Mouse (Mus musculus) intestine, postnatal 0 days (tissue): Measurements from ENCODE around the gene Pum1. TPM values are rescaled to one million over a fixed set of nuclear protein-coding genes. Genes with fewer than 3 reads are reported as not detected.

ENCODE experiments used
- ATAC-seq: fragments of 200-750 bp; cut with Nextera tagmentation; 2 replicates; pipeline ENCODE4 v1.8.0; 2017; ENCODE audit warnings: mild to moderate bottlenecking, moderate TSS enrichment, moderate library complexity
- H3K27ac ChIP-seq: fragments of 300-500 bp; sonication (generic); 2 replicates; pipeline ENCODE4 v1.5.1; 2014; ENCODE audit warnings: mild to moderate bottlenecking, low read depth, low read length, moderate library complexity
- H3K27me3 ChIP-seq: fragments of 300-500 bp; sonication (generic); replicated peaks from 2 replicates; pipeline ENCODE4 v1.6.1; 2014; ENCODE audit warnings: low read length, mixed read lengths; ENCODE audit not compliant: control insufficient read depth, insufficient read depth
- H3K36me3 ChIP-seq: fragments of 300-500 bp; sonication (generic); 2 replicates; pipeline ENCODE4 v1.6.1; 2014; ENCODE audit warnings: mild to moderate bottlenecking, moderate library complexity; ENCODE audit not compliant: control insufficient read depth, insufficient read depth
- H3K4me1 ChIP-seq: fragments of 300-500 bp; sonication (generic); replicated peaks from 2 replicates; pipeline ENCODE4 v1.6.1; 2014; ENCODE audit warnings: antibody characterized with exemption, low read length, mixed read lengths; ENCODE audit not compliant: control insufficient read depth, insufficient read depth
- H3K4me2 ChIP-seq: fragments of 300-500 bp; sonication (generic); replicated peaks from 2 replicates; pipeline ENCODE4 v1.6.1; 2014; ENCODE audit warnings: low read depth, mild to moderate bottlenecking, moderate library complexity
- H3K4me3 ChIP-seq: fragments of 300-500 bp; sonication (generic); 2 replicates; pipeline ENCODE4 v1.5.1; 2014; ENCODE audit warnings: low read depth, low read length
- H3K9ac ChIP-seq: fragments of 300-500 bp; sonication (generic); 2 replicates; pipeline ENCODE4 v1.6.1; 2014; ENCODE audit warnings: mild to moderate bottlenecking, low read depth, low read length
- H3K9me3 ChIP-seq: fragments of 300-500 bp; sonication (generic); 2 replicates; pipeline ENCODE4 v1.6.1; 2016; ENCODE audit warnings: mixed run types; ENCODE audit not compliant: control insufficient read depth
- CTCF ChIP-seq: sonication (generic); IDR thresholded peaks from 2 replicates; pipeline ENCODE4 v1.5.1; 2016; ENCODE audit warnings: low read depth, mild to moderate bottlenecking, control low read depth, antibody characterized with exemption, moderate library complexity
- WGBS: fragments of 180-500 bp; shearing (Covaris S2); extraction: QIAGEN DNeasy Blood & Tissue Kit; methylation state at CpG from one replicate; pipeline ENCODE4 v1.1.7; 2014; 5-methylcytosine and 5-hydroxymethylcytosine counted together
- polyA plus RNA-seq: library from polyadenylated mRNA; unstranded; fragments of >200 nt; fragmentation: Nextera tagmentation; extraction: Ambion mirVana; gene quantifications from 2 replicates; pipeline ENCODE4 v1.2.1, GENCODE M21; 2015

Gene Pum1
- polyA plus RNA-seq, 1 experiment from 2014 or later = 23.9 TPM

- ATAC-seq = no peak
- Histone ChIP-seq H3K9me3 (no peaks in the 10 kb centered on the region), H3K9ac (no peak overlapping the region), H3K27ac (no peak overlapping the region), H3K4me2 (no peak overlapping the region), H3K27me3 (no peaks in the 10 kb centered on the region), H3K4me3 (no peak overlapping the region), H3K36me3 (peaks cover 11% of the 10 kb centered on the region), H3K4me1 (peaks cover 18% of the 10 kb centered on the region)
- no peak for TF ChIP-seq CTCF
- 59% methylated on average over 3 of the region's 3 CpGs for WGBS
These were observed 49.2 kb downstream of the Pum1 start for GRCm38 (mm10) chr4:130712341-130712740.

DNA sequence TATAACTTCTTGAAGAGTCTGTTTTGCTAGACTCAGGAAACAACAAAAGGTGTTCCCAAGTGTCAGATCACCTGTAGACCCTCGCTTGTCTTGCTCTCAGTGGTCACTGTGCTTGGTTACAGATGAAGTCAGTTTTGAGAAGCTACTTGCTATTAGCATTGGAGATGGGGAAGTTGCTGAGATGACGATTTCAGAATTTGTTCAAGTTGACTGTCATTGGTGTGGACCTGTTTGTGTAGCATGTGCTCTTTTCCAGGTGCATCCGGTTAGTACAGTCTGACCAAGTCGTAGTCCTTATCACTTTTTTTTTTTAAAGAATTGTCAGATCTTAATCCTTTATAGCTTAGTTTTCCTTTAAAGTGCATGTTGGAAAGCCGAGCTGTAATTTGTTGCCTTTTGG lies 50.3 kb downstream of the Pum1 start:
- Histone ChIP-seq H3K27ac (peak overlapping the region; percentile 36; the same call in 1 of the 2 replicates), H3K9ac (no peak overlapping the region), H3K4me3 (no peak overlapping the region), H3K4me2 (no peak overlapping the region), H3K9me3 (no peaks in the 10 kb centered on the region), H3K4me1 (peaks cover 16% of the 10 kb centered on the region), H3K27me3 (no peaks in the 10 kb centered on the region), H3K36me3 (peaks cover 10% of the 10 kb centered on the region)
- TF ChIP-seq CTCF = no peak
- 49% methylated on average over 5 of the region's 5 CpGs for WGBS
- no peak for ATAC-seq

DNA sequence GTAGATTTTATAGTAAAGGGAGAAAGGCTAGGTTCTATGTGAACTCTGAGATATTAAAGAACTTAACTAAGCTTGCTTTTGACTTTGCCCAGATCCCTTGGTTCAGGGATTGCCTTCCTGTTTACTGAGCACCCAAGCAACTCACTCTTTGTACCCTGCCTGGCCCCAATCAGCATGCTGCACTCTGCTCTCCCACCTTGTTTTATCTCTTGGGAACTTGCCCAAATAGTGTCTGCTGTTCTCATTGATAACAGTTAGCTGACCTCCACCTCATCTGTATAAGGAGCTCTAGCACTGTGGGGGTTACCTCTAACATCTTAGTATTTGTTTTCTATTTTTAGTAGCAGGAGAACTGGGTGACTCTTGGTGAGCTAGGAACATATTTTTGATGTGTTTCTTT lies 52.0 kb downstream of the Pum1 start:
- peak overlapping the region; percentile 68 for H3K27ac ChIP-seq
- peak overlapping the region; percentile 32; the same call in 1 of the 2 replicates for H3K4me2 ChIP-seq
- peaks cover 16% of the 10 kb centered on the region; the same call in 1 of the 2 replicates for H3K36me3 ChIP-seq
- no peak for TF ChIP-seq CTCF
- no peak overlapping the region for H3K4me3 ChIP-seq
- H3K27me3 ChIP-seq = no peaks in the 10 kb centered on the region
- peaks cover 18% of the 10 kb centered on the region for H3K4me1 ChIP-seq
- ATAC-seq = peak; percentile 62
- H3K9me3 ChIP-seq = no peaks in the 10 kb centered on the region
- no peak overlapping the region for H3K9ac ChIP-seq

GRCm38 (mm10) chr4:130715623-130716022 lies 52.5 kb downstream of the Pum1 start:
- H3K9me3 ChIP-seq = no peaks in the 10 kb centered on the region
- peaks cover 19% of the 10 kb centered on the region; the same call in 1 of the 2 replicates for H3K36me3 ChIP-seq
- H3K27me3 ChIP-seq = no peaks in the 10 kb centered on the region
- ATAC-seq = no peak
- H3K4me2 ChIP-seq = no peak overlapping the region
- H3K27ac ChIP-seq = no peak overlapping the region; the same call in 1 of the 2 replicates
- peaks cover 18% of the 10 kb centered on the region for H3K4me1 ChIP-seq
- no peak overlapping the region for H3K9ac ChIP-seq
- TF ChIP-seq CTCF = no peak
- no peak overlapping the region for H3K4me3 ChIP-seq

DNA sequence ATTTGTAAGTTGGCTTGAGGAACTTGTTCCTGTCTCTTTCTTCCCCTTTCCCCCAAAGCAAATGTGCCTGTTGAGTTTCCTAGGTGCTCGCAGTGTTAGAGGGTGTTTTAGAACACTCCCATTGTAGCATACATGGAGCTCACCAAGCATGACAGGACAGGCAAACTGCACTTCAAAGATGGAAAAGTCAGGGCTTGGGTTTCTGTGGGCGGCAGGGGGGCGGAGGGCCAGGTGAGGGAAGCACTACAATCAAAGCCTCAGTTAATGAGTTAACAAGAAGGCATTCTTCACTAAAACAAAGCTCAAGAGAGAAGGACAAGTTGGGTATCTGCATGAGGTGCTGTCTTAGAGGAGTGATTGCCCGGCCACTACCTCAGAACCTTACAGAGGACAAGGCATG lies 56.2 kb downstream of the Pum1 start:
- no peak overlapping the region for H3K4me2 ChIP-seq
- H3K9me3 ChIP-seq = no peaks in the 10 kb centered on the region
- ATAC-seq = no peak
- 65% methylated on average over 4 of the region's 4 CpGs for WGBS
- H3K4me3 ChIP-seq = no peak overlapping the region
- no peak overlapping the region for H3K9ac ChIP-seq
- no peak for TF ChIP-seq CTCF
- H3K27me3 ChIP-seq = no peaks in the 10 kb centered on the region
- peaks cover 19% of the 10 kb centered on the region; the same call in 1 of the 2 replicates for H3K36me3 ChIP-seq
- H3K4me1 ChIP-seq = peaks cover 18% of the 10 kb centered on the region
- H3K27ac ChIP-seq = peak overlapping the region; percentile 35; the same call in 1 of the 2 replicates

DNA sequence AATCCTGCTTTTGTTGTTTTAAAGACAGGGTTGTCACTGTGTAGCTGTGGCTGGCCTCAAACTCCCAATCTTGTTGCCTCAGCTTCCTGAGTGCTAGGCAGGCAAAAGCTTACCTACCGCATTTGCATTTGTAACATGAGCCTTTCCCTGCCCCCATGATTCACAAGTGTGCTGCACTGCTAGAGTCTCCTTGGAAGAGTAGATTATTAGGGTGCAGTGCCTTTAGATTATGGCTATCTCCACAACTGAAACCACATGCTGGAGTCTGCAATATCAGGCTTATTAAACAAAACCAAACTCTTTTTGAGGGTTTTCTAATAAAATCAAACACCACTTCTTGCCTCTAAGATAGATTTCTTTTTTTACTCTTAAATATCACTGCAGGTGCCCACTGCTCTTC lies 59.5 kb downstream of the Pum1 start:
- WGBS = 13% methylated on average over 1 of the region's 1 CpGs
- no peak for ATAC-seq
- Histone ChIP-seq H3K4me2 (no peak overlapping the region), H3K9me3 (no peaks in the 10 kb centered on the region), H3K4me3 (no peak overlapping the region), H3K27ac (no peak overlapping the region), H3K36me3 (peaks cover 25% of the 10 kb centered on the region; the same call in 1 of the 2 replicates), H3K9ac (no peak overlapping the region), H3K27me3 (no peaks in the 10 kb centered on the region), H3K4me1 (peaks cover 3% of the 10 kb centered on the region; the same call in 1 of the 2 replicates)
- TF ChIP-seq CTCF = no peak

GRCm38 (mm10) chr4:130726118-130726517 lies 63.0 kb downstream of the Pum1 start:
- H3K4me2 ChIP-seq = no peak overlapping the region
- H3K4me1 ChIP-seq = no peaks in the 10 kb centered on the region; the same call in 1 of the 2 replicates
- H3K27ac ChIP-seq = no peak overlapping the region
- peaks cover 17% of the 10 kb centered on the region; the same call in 1 of the 2 replicates for H3K36me3 ChIP-seq
- H3K9me3 ChIP-seq = no peaks in the 10 kb centered on the region
- no peaks in the 10 kb centered on the region for H3K27me3 ChIP-seq
- whole genome bisulfite sequencing = 62% methylated on average over 3 of the region's 3 CpGs
- TF ChIP-seq CTCF = no peak
- ATAC-seq = no peak
- no peak overlapping the region for H3K4me3 ChIP-seq
- H3K9ac ChIP-seq = no peak overlapping the region
